Mouse (Mus musculus) layer of hippocampus, postnatal 14 days (tissue): ENCODE measurements around the gene Ctnnal1. TPM values are rescaled to one million over a fixed set of nuclear protein-coding genes. Genes with fewer than 3 reads are reported as not detected.

Source experiments
- DNase-seq, 2 experiments: peaks; one replicate each; pipeline ENCODE4 v3.0.0; 2021 to 2022; ENCODE audit warnings: low spot score in 2 of 2, mixed read lengths in 1 of 2
- total RNA-seq, 2 experiments: library from RNA; stranded (reverse); gene quantifications; 2 replicates each; pipeline ENCODE4 v1.2.3; 2021

Ctnnal1 gene
- total RNA-seq, 2 experiments from 2014 or later = 17.4 to 18.9 TPM

DNA sequence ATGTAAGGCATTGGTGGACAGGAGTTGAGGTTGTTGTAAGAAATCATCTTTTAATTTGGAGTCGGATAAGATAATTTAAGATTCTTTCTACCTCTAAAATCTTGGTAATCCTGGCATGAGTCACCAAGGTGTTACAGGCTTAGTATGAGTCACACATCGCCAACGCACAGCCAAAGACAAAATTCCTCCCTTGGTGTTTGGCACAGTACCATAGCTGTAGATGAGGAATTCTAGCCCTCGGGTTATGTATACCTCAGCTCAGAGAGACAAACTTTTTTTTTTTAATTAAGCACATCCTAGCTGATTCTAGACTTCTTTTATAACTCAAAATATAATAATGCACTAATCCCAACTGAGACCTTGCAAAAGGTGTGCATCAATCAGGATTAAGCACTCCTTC lies 972 bp downstream of the Ctnnal1 start:
- DNase-seq = no peak

DNA sequence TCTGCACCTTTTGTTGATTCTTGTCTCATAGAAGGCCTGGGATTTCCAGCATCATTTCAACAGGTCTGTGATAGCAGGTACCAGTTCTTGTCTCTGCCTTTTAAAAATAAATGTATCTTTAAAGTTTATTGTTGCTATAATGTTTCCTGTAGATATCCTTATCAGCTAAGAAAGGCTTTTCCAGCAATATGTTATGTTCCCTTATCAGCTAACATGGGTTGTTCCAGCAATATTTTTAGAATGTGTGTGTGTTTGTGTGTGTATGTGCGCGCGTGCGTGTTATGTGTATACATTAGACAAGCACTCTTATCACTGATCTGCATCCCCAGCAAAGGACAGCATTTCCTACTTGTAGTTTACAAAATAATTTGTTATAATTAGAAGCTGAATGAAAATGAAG lies 3.4 kb downstream of the Ctnnal1 start:
- no peak for DNase-seq

DNA sequence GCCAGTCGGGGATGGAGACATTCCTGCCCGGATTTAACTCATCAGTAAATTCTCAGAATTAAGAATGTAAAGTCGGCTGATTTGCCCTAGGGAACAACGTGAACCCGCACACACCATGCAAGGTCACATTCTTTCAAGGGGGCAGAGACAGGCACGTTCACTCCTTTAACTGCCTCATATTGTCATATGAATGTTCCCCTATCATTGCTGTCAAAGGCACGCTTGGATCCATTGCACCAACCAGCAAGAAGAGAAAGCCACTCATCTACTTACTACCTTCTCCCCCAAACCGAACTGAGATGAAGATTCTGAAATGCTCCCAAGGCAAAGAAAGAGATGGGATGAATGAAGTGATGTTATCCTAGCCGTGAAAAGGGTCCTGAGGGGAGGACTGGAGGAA lies 6.3 kb downstream of the Ctnnal1 start:
- no peak for DNase-seq

DNA sequence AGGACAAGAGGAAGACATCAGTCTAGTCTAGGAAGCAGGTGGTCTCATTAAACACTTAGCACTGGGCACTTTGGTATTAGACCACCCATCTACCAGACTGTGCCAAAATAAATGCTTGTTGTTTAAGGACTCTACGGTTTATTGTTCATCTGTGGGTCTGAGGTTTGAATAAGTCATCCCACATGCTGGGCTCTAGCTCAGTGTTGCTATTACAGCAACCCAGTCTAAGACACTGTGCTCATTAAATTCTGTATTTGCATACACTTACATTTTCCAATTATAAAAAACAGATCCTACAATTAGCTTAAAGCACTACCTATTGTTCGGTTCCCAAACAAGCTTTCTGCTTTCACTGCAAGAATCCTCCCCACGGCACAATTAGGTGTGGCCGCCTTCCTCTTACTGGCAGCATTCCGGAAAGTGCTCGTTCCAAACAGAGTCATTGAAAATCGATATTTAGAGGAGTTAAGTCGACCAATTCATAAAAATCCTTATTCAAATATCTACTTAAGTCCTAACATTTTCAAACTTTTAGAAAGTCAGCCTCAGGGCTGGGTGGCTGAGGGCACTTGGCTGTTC lies 8.5 kb downstream of the Ctnnal1 start:
- no peak for DNase-seq

DNA sequence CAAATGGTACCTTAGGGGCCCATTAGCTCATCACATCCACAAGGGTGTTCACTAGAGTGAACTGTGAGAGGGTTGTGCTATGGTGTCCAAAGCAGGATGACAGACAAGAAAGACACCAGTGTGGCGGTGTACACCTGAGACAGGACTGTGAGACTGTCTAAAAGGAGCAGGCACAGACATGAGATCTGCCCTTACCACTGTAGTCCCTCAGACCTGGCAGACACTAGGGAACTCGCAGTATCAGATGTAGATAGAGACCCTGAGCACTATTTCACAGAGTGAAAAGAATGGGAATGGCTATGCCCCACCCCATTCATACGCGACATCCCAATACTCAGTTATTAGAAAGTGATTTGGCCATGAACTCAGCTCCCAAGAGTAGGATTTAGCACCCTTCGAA lies 9.1 kb downstream of the Ctnnal1 start:
- DNase-seq = no peak

DNA sequence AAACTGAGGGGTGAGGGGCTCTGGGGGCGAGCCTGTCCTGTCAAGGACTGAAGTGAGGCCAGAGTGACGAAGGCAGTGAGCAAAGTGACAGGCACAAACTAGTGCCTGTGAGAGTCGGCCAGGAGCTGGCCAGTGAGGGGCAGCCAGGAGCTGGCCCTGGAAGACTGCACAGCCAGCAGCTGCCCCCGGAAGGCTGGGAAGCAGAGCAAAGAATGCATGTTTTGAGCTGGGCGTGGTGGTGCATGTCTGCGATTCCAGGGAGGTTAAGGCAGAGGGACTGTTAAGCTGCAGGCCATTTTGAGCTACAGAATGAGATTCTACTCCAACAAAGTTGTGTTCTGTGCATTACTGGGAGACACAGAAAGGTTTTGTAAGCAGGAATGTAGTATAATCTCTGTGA lies 14.3 kb downstream of the Ctnnal1 start:
- DNase-seq = no peak

DNA sequence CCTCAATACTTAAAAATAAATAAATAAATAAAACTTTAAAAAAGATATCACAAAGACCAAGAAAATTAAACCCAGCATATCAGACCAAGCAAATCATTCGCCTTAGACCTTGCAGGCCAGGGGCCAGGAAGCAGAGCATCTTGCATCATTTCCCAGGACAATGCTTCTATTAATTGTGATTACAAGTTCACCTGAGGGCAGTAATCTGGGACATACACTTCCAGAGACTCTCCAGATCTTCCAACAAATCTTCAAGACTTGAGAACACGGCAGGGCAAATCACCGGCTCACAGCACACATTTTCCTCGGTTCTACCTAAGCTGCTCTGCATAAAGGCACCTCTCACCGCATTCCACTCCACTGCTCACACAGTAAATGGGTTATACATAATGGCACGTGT lies 16.9 kb downstream of the Ctnnal1 start:
- no peak for DNase-seq

DNA sequence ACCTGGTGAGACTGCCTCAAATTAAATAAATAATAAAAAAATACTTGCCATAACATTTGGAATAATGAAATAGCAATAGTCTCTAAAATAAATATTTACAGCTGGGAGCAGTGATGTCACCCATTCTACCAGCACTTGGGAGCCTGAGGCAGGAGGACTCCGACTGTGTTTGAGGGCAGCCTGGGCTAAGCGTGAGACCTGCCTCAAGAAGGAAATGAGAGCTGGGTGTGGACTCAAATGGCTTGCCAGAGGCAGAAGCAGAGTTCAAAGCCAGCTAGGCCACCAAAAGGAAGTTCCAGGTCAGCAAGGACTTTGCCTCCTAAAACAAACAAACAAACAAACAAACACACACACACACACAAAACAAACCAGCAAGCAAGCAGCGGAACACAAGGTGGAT lies 17.6 kb downstream of the Ctnnal1 start:
- DNase-seq = no peak

DNA sequence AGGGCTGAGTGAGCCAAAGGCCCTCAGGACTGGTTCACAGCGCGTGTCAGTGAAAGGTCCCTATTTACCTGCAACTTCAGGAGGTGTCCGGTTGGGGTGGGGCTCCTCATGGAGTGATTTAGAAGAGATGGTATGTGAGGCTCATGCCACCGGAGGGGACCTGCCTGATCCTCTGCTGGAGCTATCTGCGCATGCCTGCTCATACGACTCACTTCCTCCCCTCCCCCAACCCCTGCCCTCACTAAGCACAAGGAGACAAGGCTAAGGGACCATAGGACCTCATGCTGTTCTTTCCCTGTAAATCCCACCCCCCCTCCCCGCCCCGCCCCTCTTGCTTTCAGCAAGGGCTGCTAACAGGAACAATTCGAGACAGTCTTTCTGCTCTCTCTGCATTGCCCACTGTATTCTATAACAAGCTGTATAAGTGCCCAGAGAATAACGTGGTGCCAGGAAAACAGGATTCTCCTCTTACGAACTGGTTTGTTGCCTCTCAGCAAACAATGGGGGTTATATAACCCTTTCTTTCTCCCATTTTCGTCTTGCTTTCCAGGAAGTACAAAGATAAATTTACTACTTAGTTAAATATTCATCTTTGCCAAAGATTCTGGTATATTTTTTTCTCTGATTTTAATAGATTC lies 19.0 kb downstream of the Ctnnal1 start:
- DNase-seq = no peak

DNA sequence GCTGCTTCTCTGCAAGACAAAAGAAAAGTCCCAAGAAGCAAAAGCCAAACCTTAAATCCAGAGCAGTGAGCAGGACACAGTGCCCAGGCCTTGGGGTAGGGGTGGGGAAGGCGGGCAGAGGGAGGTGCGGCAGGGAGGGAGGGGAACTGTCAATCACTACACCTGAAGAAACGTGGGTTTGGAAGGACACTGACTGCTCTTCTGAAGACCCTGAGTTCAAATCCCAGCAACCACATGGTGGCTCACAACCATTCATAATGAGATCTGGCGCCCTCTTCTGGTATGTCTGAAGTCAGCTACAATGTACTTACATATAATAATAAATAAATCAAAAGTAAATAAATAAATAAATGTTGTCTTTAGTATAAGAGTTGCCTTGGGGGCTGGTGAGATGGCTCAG lies 20.1 kb downstream of the Ctnnal1 start:
- DNase-seq = no peak

DNA sequence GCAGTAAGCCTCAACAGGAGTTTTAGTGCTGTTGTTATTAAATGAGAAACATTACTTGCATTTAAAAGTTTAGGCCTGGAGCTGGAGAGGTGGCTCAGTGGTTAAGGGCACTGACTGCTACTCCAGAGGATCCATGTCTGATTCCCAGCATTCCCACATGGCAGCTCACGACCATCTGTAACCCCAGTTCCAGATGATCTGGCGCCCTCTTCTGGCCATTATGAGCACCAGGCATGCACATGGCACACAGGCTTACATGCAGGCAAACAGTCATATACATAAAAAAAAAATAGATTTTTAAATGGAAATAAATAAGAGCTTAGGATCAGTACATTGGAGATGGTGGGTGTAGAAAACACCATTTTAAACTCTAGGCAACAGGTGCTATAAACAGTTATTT lies 21.0 kb downstream of the Ctnnal1 start:
- DNase-seq = no peak

DNA sequence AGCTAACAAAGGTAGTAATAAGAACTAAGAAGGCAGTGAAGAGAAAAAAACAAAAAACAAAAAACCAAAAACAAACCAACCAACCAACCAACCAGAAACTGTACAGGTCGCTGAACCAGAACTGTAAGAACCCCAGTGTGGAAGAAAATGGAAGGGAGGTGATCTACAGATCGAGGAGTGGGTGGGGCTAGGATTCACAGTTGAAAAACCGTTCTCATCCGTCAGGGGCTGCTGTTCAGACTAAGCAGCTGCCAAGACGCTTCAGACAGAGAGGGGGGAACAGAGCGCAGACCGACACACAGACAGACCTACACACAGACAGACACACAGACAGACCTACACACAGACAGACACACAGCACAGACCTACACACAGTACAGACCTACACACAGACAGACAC lies 22.5 kb downstream of the Ctnnal1 start:
- no peak for DNase-seq

DNA sequence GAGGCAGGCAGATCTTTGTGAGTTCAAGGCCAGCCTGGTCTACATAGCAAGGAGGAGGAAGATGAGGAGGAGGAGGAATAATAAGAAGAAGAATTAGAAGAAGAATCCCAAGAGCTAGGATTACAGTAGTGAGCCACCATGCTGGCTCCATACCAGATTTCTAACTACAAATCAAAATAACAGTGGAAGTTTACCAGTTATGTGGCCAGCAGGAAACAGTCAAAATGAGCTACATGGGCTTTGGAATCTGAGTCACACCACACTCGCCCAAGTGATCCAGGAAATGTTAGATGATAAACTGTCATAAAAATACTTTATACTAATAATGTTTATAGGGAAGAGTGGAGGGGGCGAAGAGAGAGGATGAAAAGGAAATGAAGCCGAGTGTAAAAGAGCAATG lies 24.7 kb downstream of the Ctnnal1 start:
- no peak for DNase-seq

DNA sequence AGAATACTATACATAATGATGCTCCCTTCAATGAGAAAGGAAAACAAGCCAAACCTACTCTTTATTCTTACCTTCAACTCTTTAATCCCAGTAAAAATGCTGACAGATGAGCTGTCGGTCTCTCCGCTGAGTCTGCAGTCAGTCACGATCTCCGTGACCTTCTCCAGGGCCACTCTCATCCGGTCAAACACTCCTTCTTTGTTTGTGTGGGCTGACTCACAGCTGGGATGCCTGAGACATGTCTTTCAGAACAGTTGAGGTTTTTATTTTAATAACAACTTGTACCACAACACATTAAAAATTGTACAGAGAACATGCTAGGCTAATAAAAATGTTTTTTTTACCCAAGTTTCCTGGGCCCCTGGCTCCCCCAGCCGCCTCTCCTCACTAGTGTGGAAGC lies 27.3 kb downstream of the Ctnnal1 start:
- DNase-seq = no peak

DNA sequence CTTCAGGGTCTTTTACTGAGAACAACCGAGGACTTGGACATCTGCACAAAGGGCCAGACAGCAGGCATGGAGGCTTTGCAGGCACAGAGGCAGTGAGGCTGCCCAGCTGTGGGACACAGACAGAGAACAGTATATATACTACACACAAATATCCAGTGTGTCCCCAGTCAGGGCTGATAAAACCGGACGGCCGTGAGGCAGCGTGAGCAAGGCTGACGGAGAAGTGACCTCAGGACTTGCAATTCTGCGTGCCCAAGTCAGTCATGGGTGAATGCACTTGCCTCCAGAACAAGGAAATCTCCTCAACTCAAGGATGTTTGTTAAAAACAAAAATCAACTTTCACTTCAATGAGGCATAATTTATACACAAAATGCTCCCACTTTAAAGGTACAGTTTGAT lies 33.0 kb downstream of the Ctnnal1 start:
- no peak for DNase-seq

DNA sequence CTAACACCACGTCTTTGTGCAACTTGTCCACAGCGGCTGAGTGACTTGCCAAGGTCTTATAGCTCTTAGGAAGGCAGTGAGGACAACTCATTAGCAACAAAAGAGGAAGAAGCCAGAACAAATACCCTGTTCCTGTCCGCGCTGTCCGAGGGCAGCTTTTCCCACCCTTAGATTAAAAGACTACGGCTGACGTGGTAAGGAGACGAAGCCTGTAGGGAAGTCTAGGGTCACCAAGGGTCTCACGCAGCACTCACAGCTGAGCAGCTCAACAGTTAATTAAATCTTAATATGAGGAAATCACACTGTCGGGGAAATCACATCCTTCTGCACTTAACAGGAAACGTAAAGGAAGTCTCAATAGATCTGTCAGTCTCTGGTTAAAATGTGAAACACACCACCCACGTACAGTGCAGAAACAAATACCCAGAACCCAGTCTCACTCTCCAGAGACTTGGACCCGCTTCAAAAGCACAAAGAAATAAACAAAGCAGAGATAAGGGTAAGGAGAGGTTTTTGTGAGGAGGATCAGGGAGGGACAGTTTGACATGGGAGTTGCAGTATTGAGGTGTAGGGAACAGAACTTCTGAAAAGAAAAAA lies 33.9 kb downstream of the Ctnnal1 start:
- DNase-seq = no peak

DNA sequence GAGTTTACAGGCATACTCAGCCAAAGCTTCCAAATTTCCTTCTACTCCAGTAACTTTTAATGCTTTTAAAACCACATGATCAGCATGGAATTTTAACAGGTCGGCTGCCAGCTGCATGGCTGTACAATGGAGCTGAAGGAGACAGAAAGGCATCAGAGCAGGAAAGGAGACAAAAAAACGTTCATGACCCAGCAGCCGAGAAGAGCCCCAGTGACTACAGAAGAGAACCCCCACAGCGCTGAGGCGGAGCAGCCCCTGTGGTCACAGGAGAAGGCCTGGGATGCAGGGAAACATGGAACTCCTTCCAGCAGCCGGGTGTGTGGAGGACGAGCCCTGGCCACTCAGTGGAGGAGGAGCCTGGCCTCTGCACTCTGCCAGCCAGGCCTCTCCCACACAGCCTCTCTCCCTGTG lies 35.5 kb downstream of the Ctnnal1 start:
- peak; percentile 28 to 55 for DNase-seq

DNA sequence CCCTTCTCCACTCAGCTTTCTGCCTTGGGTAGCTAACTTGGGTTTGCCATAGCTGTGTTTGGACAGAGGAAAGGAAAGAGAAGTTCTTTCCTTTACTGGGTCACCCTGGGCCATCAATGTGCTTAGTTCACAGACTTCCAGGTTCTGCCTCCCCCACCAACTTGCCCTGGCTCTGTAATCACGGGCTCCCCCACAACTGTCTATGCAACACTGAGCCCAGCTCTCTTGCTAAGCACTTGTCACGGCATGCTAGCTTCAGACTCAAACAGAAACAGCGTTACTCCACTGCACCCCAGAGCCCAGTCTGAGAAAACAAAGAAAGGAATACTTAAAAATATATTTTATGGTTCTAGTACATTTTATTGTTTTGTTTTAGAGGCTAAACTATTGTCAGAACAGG lies 36.1 kb downstream of the Ctnnal1 start:
- DNase-seq = no peak

DNA sequence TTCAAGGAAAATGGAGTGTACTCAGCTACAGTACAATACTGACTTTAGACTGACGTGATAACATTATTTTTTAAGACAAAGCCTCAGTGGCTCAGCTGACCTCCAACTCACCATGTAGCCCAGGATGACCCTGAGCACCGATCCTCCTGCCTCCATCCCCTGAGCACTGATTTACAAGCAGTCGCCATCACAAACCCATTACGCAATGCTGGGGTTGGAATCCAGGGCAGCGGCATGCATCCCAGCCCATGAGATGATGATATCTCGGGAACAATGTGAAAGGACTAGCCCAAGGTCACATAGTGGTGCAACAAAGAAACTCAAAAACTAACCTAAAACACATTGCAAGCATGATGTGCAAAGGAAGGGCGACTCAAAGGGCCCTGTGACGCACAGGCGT lies 40.8 kb downstream of the Ctnnal1 start:
- DNase-seq = no peak

DNA sequence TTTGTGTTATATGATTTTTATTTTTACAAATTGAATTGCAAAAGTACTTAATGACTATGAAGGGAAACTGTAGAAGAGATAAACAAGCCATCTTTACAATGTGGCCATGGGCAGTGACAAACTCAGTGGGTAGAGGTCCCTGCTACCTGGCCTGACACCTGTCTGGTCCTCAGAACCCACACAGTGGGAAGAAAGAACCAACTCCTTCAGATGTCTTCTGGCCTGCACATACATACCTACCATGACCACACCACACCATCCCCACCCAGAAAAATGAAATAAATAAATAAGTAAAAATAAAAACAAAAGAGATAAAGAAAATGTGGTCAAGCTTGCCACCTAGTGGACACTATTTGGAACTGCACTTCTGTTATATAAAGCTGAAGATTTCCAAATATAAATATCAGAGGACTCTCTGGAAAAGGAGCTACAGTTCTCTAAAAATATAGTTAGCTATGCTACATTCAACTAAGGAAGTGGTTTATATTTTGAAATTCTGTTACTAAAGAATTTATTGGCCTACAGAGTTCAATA lies 44.9 kb downstream of the Ctnnal1 start:
- DNase-seq = no peak

DNA sequence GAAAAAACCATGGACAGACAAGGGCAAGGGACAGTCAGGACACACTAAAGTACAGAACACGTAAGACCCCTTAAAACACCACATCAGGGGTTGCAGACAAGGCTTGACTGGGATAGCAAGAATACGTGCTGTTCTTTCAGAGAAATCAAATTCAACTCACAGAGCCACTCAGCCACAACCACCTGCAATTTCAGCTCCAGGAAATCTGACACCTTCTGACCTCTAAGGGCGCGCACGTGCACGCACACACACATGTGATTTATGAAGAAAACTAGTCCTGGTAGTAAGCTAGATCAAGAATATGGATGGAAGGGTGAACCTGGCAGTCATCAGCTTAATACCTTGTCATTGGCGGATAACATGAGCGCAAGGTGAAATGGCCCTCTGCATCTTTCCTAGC lies 49.9 kb downstream of the Ctnnal1 start:
- DNase-seq = no peak

DNA sequence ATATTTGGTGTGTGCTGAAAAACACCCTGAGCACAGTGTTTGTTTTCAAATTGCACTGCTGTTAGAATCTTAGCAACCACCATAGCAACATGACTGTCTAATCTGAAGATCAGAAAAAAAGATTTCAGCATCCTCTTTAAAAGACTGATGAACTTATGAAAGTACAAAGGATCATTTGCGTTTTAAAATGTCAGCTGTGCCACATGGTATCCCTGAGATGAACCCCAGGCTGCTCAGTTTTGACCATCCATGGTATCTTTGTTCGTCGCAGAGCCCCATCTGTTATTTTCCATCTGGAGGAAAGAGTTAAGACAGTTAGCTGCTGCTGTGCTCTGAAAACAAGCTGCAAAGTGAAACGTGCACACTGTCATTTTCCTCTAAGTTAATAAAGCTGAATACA lies 52.9 kb downstream of the Ctnnal1 start:
- DNase-seq = peak in 1 of 2 experiments; percentile 34

DNA sequence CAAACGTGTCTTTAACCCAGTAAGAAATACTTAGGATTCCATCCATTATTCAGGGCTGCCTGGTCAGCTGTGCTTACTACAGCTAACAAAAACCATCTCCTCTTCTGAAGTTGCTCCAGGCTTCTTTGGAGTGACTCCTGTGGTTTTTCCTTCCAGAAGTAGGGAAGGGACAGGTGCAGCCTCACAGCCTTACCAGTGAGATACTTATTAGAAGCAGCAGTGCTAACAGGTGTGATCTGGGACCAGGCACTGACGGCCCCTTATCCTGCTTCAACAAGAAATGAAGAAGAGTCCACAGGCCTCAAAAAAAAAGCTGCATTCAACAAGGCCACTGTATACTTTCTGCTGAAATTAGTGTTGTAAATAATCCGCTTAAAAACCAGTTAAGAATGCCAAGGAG lies 53.3 kb downstream of the Ctnnal1 start:
- DNase-seq = no peak
